Mouse (Mus musculus) cerebellum, adult 2 months (tissue): ENCODE results near the gene Ttc3. TPM values are rescaled to one million over a fixed set of nuclear protein-coding genes. Genes with fewer than 3 reads are reported as not detected.
"Not testable (repeated sequence)": the region's sequence is repeated elsewhere in the genome, so short reads cannot be mapped to it uniquely, and the experiment has no call there.

Source experiments
- DNase-seq, 2 experiments: peaks; one replicate each; pipeline ENCODE4 v3.0.0; 2021
- H3K27ac ChIP-seq: fragments of 200-500 bp; 2 replicates; pipeline ENCODE4 v1.5.1; 2012; ENCODE audit warnings: low read length, control low read depth, inconsistent platforms; ENCODE audit not compliant: insufficient read depth
- H3K27me3 ChIP-seq: fragments of 200-500 bp; 2 replicates; pipeline ENCODE4 v1.6.1; 2012; ENCODE audit warnings: inconsistent platforms, mild to moderate bottlenecking, low read length, moderate library complexity; ENCODE audit not compliant: control insufficient read depth, insufficient read depth
- H3K4me1 ChIP-seq: fragments of 200-500 bp; 2 replicates; pipeline ENCODE4 v1.6.1; 2011; ENCODE audit warnings: low read length; ENCODE audit not compliant: control insufficient read depth, insufficient read depth
- H3K4me3 ChIP-seq: fragments of 200-500 bp; replicated peaks from 2 replicates; pipeline ENCODE3; 2011; ENCODE audit warnings: mild to moderate bottlenecking, low read depth, low read length, control low read depth; ENCODE audit not compliant: insufficient read depth
- CTCF ChIP-seq: fragments of 200-500 bp; IDR thresholded peaks from 2 replicates; pipeline ENCODE4 v1.5.1; 2011; ENCODE audit warnings: low read depth, mild to moderate bottlenecking, control low read depth, low read length, moderate library complexity, borderline replicate concordance; ENCODE audit not compliant: insufficient read depth
- POLR2A ChIP-seq: fragments of 200-500 bp; IDR thresholded peaks from 2 replicates; pipeline ENCODE4 v1.6.1; 2011; ENCODE audit warnings: low read length, control low read depth, borderline replicate concordance; ENCODE audit not compliant: insufficient read depth
- WGBS: fragments of 180-500 bp; shearing (Covaris S2); methylation state at CpG from one replicate; pipeline ENCODE4 v1.1.7; 2018; 5-methylcytosine and 5-hydroxymethylcytosine counted together
- polyA plus RNA-seq: library from polyadenylated mRNA; depleted of rRNA; stranded (reverse); fragments of >200 nt; gene quantifications from 2 replicates; pipeline ENCODE4 v1.2.3, GENCODE M21; 2012

Ttc3 gene
- polyA plus RNA-seq, 1 experiment, result 301 TPM

- WGBS, result 5% methylated on average over 8 of the region's 8 CpGs
- DNase-seq, result peak; percentile 65 to 78
Observed at GRCm38 (mm10) chr16:94472515-94472951, 102.1 kb downstream of the Ttc3 start.

GRCm38 (mm10) chr16:94473086-94473822 is 102.8 kb downstream of the Ttc3 start:
- Histone ChIP-seq H3K27ac (no peak overlapping the region), H3K27me3 (no peaks in the 10 kb centered on the region), H3K4me3 (no peak overlapping the region), H3K4me1 (peaks cover 15% of the 10 kb centered on the region)
- WGBS, result 32% methylated on average over 11 of the region's 11 CpGs
- TF ChIP-seq CTCF (no peak), POLR2A (no peak)
- peak; percentile 40 to 48 for DNase-seq

More at GRCm38 (mm10) chr16:94472515-94472951, 102.1 kb downstream of the Ttc3 start:
- Histone ChIP-seq H3K4me3 (no peak overlapping the region), H3K4me1 (peaks cover 19% of the 10 kb centered on the region), H3K27me3 (no peaks in the 10 kb centered on the region), H3K27ac (peak overlapping the region; percentile 19; the same call in 1 of the 2 replicates)
- no peak for TF ChIP-seq POLR2A
- TF ChIP-seq CTCF, result no peak

DNA sequence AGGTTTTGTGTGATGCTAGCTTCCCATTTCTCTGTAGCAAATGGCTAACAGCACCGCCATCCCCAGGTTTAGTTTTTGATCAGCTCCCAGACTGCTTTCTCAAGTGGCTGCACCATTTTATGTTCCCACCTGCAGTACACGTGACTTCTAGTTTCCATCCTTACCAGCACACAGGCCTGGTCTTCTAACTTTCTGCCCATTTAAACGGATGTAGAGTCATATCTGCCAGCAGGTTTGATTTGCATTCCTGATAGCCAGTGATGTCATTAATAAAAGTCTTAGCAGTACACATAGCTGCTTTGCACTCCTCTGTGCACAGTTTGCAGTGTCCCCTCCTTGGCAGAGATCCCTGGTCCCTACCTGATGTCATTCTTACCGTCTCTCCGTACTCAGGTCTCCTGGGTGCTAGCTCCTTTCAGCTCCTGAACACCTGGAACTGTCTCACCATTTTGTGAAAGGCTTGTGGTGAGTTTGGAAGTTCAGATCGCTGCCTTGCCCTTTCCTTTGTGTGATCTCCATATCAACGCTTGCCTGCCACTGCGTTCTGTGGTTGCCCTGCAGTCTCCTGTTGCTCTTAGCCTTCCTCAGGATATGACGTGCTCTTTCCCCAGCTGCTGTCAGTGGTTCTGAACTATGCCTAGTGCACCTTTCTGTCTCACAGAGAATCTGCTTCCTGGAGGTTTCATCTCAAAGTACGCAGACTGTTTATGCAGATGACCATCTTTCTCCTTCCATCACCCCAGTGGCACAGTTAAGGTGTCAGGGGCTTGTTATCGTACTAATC is 114.5 kb downstream of the Ttc3 start:
- WGBS, result 78% methylated on average over 11 of the region's 11 CpGs
- Histone ChIP-seq H3K4me3 (no peak overlapping the region), H3K4me1 (no peaks in the 10 kb centered on the region), H3K27me3 (no peaks in the 10 kb centered on the region), H3K27ac (no peak overlapping the region)
- DNase-seq, result no peak
- no peak for TF ChIP-seq CTCF
- TF ChIP-seq POLR2A, result no peak

GRCm38 (mm10) chr16:94487341-94487740 is 116.9 kb downstream of the Ttc3 start:
- no peaks in the 10 kb centered on the region for H3K4me1 ChIP-seq
- no peak overlapping the region for H3K27ac ChIP-seq
- no peak for DNase-seq
- TF ChIP-seq CTCF (no peak), POLR2A (no peak)
- H3K4me3 ChIP-seq, result no peak overlapping the region
- 85% methylated on average over 5 of the region's 5 CpGs for WGBS
- H3K27me3 ChIP-seq, result no peaks in the 10 kb centered on the region

GRCm38 (mm10) chr16:94489326-94489725 is 118.9 kb downstream of the Ttc3 start:
- no peaks in the 10 kb centered on the region for H3K4me1 ChIP-seq
- DNase-seq, result no peak
- no peak overlapping the region for H3K27ac ChIP-seq
- TF ChIP-seq POLR2A (no peak), CTCF (no peak)
- WGBS, result 91% methylated on average over 5 of the region's 5 CpGs
- H3K27me3 ChIP-seq, result no peaks in the 10 kb centered on the region
- no peak overlapping the region for H3K4me3 ChIP-seq

DNA sequence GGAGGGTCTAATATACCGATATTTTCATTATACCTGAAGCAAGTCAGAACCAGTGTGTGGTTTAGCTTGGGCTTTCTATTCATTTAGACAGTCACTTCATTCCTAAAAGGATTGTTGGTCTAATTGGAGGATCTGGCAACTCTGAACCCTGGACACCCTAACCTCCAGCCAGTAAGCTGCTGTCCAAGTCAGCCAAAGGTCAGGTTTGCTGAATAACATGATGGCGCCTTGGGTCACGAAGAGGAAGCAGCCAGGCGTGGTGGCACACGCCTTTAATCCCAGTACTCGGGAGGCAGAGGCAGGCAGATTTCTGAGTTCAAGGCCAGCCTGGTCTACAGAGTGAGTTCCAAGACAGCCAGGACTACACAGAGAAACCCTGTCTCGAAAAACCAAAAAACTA is 126.8 kb downstream of the Ttc3 start:
- not testable (repeated sequence) for H3K4me3 ChIP-seq, H3K27me3 ChIP-seq, H3K27ac ChIP-seq, H3K4me1 ChIP-seq, DNase-seq
- WGBS, result 94% methylated on average over 7 of the region's 7 CpGs

DNA sequence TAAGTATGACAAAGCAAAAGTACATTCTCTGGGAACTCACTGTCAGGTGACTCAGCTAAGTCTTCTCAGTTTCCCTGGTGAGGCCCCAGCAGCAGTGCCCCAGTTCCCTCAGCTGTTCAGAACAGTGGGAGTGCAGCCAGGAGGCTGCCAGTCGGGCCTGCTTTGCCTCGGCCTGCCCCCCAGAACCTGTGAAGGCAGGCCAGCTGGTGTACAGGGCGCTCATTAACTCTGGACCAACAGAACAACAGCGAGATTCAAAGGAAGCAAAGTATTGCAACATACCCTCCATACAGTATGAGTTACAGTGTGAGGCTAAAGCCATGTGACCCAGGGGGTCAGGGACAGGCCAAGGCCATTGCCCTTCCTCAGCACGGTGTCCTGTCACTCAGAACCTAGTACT is 127.5 kb downstream of the Ttc3 start:
- TF ChIP-seq POLR2A, result no peak
- no peak for TF ChIP-seq CTCF
- no peak overlapping the region for H3K4me3 ChIP-seq
- 31% methylated on average over 5 of the region's 5 CpGs for WGBS
- no peaks in the 10 kb centered on the region for H3K27me3 ChIP-seq
- peak; percentile 25 to 49 for DNase-seq
- no peak overlapping the region for H3K27ac ChIP-seq
- no peaks in the 10 kb centered on the region for H3K4me1 ChIP-seq

GRCm38 (mm10) chr16:94504192-94504591 is 133.8 kb downstream of the Ttc3 start:
- TF ChIP-seq POLR2A (no peak), CTCF (no peak)
- H3K4me1 ChIP-seq, result no peaks in the 10 kb centered on the region
- H3K4me3 ChIP-seq, result no peak overlapping the region
- WGBS, result 93% methylated on average over 5 of the region's 5 CpGs
- no peaks in the 10 kb centered on the region for H3K27me3 ChIP-seq
- DNase-seq, result no peak
- H3K27ac ChIP-seq, result no peak overlapping the region
